Mouse (Mus musculus): ENCODE data around the gene Mns1.

DNA sequence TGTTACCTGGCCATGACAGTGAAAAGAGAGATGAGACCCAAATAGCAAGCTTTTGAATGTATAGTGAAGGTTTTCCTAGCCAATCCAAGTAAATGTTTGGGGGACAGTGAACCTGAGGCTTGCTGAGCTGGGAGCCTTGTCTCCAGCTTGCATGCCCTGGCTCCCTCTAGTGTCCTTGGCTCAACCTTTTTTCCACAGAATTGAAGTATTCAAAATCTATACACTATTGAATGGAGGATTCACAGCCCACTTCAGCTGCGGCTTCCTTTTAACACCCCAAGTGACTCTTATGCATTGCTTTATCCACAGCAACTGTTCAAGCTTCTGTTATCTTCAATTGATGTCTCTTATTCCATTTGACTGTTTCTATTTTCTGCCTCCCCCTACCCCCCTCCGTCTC is 26.1 kb upstream of the Mns1 start:
- TF ChIP-seq CTCF (IDR thresholded peaks at IDR 0.05; ENCODE audit: borderline replicate concordance, insufficient read depth, low read length) (peak; percentile 60; the same call in 1 of the 2 replicates), POLR2A (IDR thresholded peaks at IDR 0.05; ENCODE audit: low read depth, low read length) (no peak)
